31 mouse cellular contexts compared by ENCODE assay signal in genomic region chr4:149126115-149126509, GRCm38 (mm10). TPM values are rescaled to one million over a fixed set of nuclear protein-coding genes. Genes with fewer than 3 reads are reported as not detected.
DNase-seq lines count a peak whose midpoint lies in the region; ATAC-seq and TF ChIP-seq lines count a peak whose summit lies in the region.
"Had no signal": no experiment of that assay in that cellular context is flagged by ENCODE, and none has a peak within 500 bp of the region (broad histone marks: within the 10 kb centered on the region; RNA-seq: fewer than 3 reads in every experiment).

No protein-coding gene starts in this region.

- in situ Hi-C loops in ES-E14 (cut with MboI; ENCODE audit: low sequenced_read_pairs in 2 of 2, unreplicated experiment in 2 of 2), result no loop called here

- no peak overlapping the region for H3K4me2 ChIP-seq in kidney, embryonic 15.5 days
- H3K4me2 ChIP-seq in limb, embryonic 13.5 days (replicated peaks), result no peak overlapping the region
- H3K4me2 ChIP-seq: intestine, embryonic 15.5 days; liver, embryonic 12.5 days; lung, embryonic 15.5 days had no signal

- H3K4me3 ChIP-seq in kidney, embryonic 15.5 days (replicated peaks), result no peak overlapping the region
- H3K4me3 ChIP-seq in limb, embryonic 13.5 days, result no peak overlapping the region
- H3K4me3 ChIP-seq in limb, embryonic 10.5 days, result no peak overlapping the region
- H3K4me3 ChIP-seq in E14TG2a.4 (replicated peaks; ENCODE audit: low read length) (peak overlapping the region; percentile 26; the same call in 1 of the 2 replicates), ES-E14 (ENCODE audit: insufficient read depth in 1 of 2, low read depth in 1 of 2, low read length in 2 of 2, poor library complexity in 1 of 2, severe bottlenecking in 1 of 2) (no peak overlapping the region)
- H3K4me3 ChIP-seq: intestine, embryonic 15.5 days; left cerebral cortex, adult 2 months; liver, embryonic 12.5 days; lung, embryonic 15.5 days; megakaryocyte, embryonic 14.5 days had no signal

- H3K9ac ChIP-seq in kidney, embryonic 15.5 days, result no peak overlapping the region
- H3K9ac ChIP-seq in limb, embryonic 13.5 days, result no peak overlapping the region
- peak overlapping the region; percentile 9; the same call in 1 of the 2 replicates for H3K9ac ChIP-seq in ES-E14 (ENCODE audit: insufficient read depth, low read depth, low read length, poor library complexity, severe bottlenecking)
- H3K9ac ChIP-seq: intestine, embryonic 15.5 days; liver, embryonic 12.5 days; lung, embryonic 15.5 days had no signal

- peaks cover 44% of the 10 kb centered on the region for H3K36me3 ChIP-seq in kidney, embryonic 15.5 days
- H3K36me3 ChIP-seq in limb, embryonic 13.5 days, result peaks cover 39% of the 10 kb centered on the region
- peaks cover 57% of the 10 kb centered on the region for H3K36me3 ChIP-seq in limb, embryonic 10.5 days
- H3K36me3 ChIP-seq in E14TG2a.4 (ENCODE audit: insufficient read depth, low read length), result peaks cover 48% of the 10 kb centered on the region
- H3K36me3 ChIP-seq in ES-E14 (ENCODE audit: control insufficient read depth, insufficient read depth, low read length, poor library complexity, severe bottlenecking), result peaks cover 27% of the 10 kb centered on the region

- peak overlapping the region; percentile 19; the same call in 1 of the 2 replicates for H3K27ac ChIP-seq in kidney, embryonic 15.5 days
- H3K27ac ChIP-seq in limb, embryonic 13.5 days, result peak overlapping the region; percentile 44; the same call in 1 of the 2 replicates
- H3K27ac ChIP-seq in limb, embryonic 10.5 days, result no peak overlapping the region
- H3K27ac ChIP-seq in ES-E14 (ENCODE audit: insufficient read depth, low read depth, low read length, poor library complexity, severe bottlenecking), result no peak overlapping the region
- H3K27ac ChIP-seq: hindbrain, postnatal 0 days; intestine, embryonic 15.5 days; left cerebral cortex, adult 2 months; lung, embryonic 15.5 days had no signal

- no peaks in the 10 kb centered on the region for H3K9me3 ChIP-seq in kidney, embryonic 15.5 days (replicated peaks)
- H3K9me3 ChIP-seq in limb, embryonic 13.5 days, result no peaks in the 10 kb centered on the region
- H3K9me3 ChIP-seq in limb, embryonic 10.5 days (replicated peaks), result no peaks in the 10 kb centered on the region
- no peaks in the 10 kb centered on the region for H3K9me3 ChIP-seq in E14TG2a.4 (ENCODE audit: low read length)
- H3K9me3 ChIP-seq in ES-E14 (ENCODE audit: control insufficient read depth, insufficient read depth, low read depth, low read length), result no peaks in the 10 kb centered on the region
- H3K9me3 ChIP-seq: G1E; intestine, embryonic 15.5 days; liver, embryonic 12.5 days; lung, embryonic 15.5 days; megakaryocyte, embryonic 14.5 days had no signal

- no peak for DNase-seq in kidney, postnatal 14 days
- DNase-seq in limb, embryonic 10.5 days (ENCODE audit: low spot score), result no peak
- no peak for DNase-seq in ES-E14 (ENCODE audit: low read depth, low spot score)
- DNase-seq: adrenal gland, adult 8-10 months; B cell, adult 2 months; cerebellum, adult 8-10 months; cerebellum, postnatal 25 days; gastrocnemius, postnatal 14 days; heart, postnatal 14 days; lung, postnatal 4 days; midbrain, embryonic 14.5 days; retina, postnatal 1 day; right cerebral cortex, postnatal 14 days; thymus, postnatal 4 days had no signal

- TF ChIP-seq CTCF in E14TG2a.4 (conservative IDR thresholded peaks at IDR 0.05; ENCODE audit: low read length), result no peak

- peaks cover 12% of the 10 kb centered on the region for H3K4me1 ChIP-seq in kidney, embryonic 15.5 days
- H3K4me1 ChIP-seq in limb, embryonic 13.5 days, result no peaks in the 10 kb centered on the region
- H3K4me1 ChIP-seq in limb, embryonic 10.5 days, result no peaks in the 10 kb centered on the region
- peaks cover 80% of the 10 kb centered on the region for H3K4me1 ChIP-seq in E14TG2a.4 (replicated peaks; ENCODE audit: low read depth, low read length)
- peaks cover 4 to 25% of the 10 kb centered on the region in 2 experiments; a peak in 2 of 4 replicates for H3K4me1 ChIP-seq in ES-E14 (ENCODE audit: control insufficient read depth in 2 of 2, insufficient read depth in 2 of 2, low read length in 2 of 2, poor library complexity in 1 of 2)

- ATAC-seq in kidney, embryonic 15.5 days (replicated peaks; ENCODE audit: low FRiP score), result peak; percentile 61; the same call in 1 of the 2 replicates
- no peak for ATAC-seq in limb, embryonic 13.5 days (ENCODE audit: low FRiP score, low read depth)
- ATAC-seq: forebrain, embryonic 14.5 days; hindbrain, postnatal 0 days; intestine, embryonic 15.5 days; liver, embryonic 12.5 days had no signal

- H3K27me3 ChIP-seq in kidney, embryonic 15.5 days, result no peaks in the 10 kb centered on the region
- no peaks in the 10 kb centered on the region for H3K27me3 ChIP-seq in limb, embryonic 13.5 days
- no peaks in the 10 kb centered on the region for H3K27me3 ChIP-seq in limb, embryonic 10.5 days (ENCODE audit: low read depth, poor library complexity, severe bottlenecking)
- H3K27me3 ChIP-seq in E14TG2a.4 (ENCODE audit: insufficient read depth, low read length), result no peaks in the 10 kb centered on the region
- H3K27me3 ChIP-seq: intestine, embryonic 15.5 days; liver, embryonic 12.5 days; lung, embryonic 15.5 days; megakaryocyte, embryonic 14.5 days had no signal

- 48% methylated on average over 6 of the region's 6 CpGs for WGBS in kidney, embryonic 15.5 days
- WGBS in limb, embryonic 13.5 days, result 54% methylated on average over 6 of the region's 6 CpGs
- 73% methylated on average over 6 of the region's 6 CpGs for WGBS in limb, embryonic 10.5 days

TF ChIP-seq in ES-E14, 5 proteins besides CTCF, POLR2A, EP300 and RAD21:
- TF ChIP-seq MAFK (IDR thresholded peaks at IDR 0.05; ENCODE audit: insufficient read depth, low read depth, low read length), result no peak

RNA-seq across cellular contexts. Expression of gene Cort, which starts 0.5 kb away (rescaled TPM):
- polyA plus RNA-seq in kidney, embryonic 15.5 days (2015; fragmentation: Nextera tagmentation; extraction: Ambion mirVana), result 0.32 TPM in 1 of 2 replicates, not detected in the other
- polyA plus RNA-seq in limb, embryonic 13.5 days (2015; fragmentation: Nextera tagmentation; extraction: Ambion mirVana), result 0.31 TPM in 1 of 2 replicates, not detected in the other
- 0.23 and 0.24 TPM in 2 replicates for polyA plus RNA-seq in limb, embryonic 10.5 days (2016; fragmentation: Nextera tagmentation; extraction: Ambion mirVana)
- total RNA-seq in ES-E14 (2012; rRNA removed), result 1.7 and 1.9 TPM in 2 replicates
- total RNA-seq: granulocyte monocyte progenitor cell, adult 5-6 weeks; monocyte, adult 5-6 weeks had no signal
- polyA plus RNA-seq: embryonic facial prominence, embryonic 11.5 days; intestine, embryonic 15.5 days; liver, embryonic 12.5 days; midbrain, embryonic 14.5 days; small intestine, adult 2 months; testis, adult 2 months; thymus, postnatal 0 days had no signal

RNA-seq across cellular contexts. Expression of gene Cenps, which starts 11.3 kb away (rescaled TPM):
- 36.0 and 40.6 TPM in 2 replicates for polyA plus RNA-seq in kidney, embryonic 15.5 days (2015; fragmentation: Nextera tagmentation; extraction: Ambion mirVana)
- 31.0 and 33.0 TPM in 2 replicates for polyA plus RNA-seq in limb, embryonic 13.5 days (2015; fragmentation: Nextera tagmentation; extraction: Ambion mirVana)
- polyA plus RNA-seq in limb, embryonic 10.5 days (2016; fragmentation: Nextera tagmentation; extraction: Ambion mirVana), result 56.2 and 59.6 TPM in 2 replicates
- 15.2 and 15.9 TPM in 2 replicates for total RNA-seq in ES-E14 (2012; rRNA removed)

RNA-seq across cellular contexts. Expression of gene Dffa, which starts 22.2 kb away (rescaled TPM):
- 33.2 and 36.2 TPM in 2 replicates for polyA plus RNA-seq in kidney, embryonic 15.5 days (2015; fragmentation: Nextera tagmentation; extraction: Ambion mirVana)
- 31.7 and 33.8 TPM in 2 replicates for polyA plus RNA-seq in limb, embryonic 13.5 days (2015; fragmentation: Nextera tagmentation; extraction: Ambion mirVana)
- polyA plus RNA-seq in limb, embryonic 10.5 days (2016; fragmentation: Nextera tagmentation; extraction: Ambion mirVana), result 30.6 and 33.8 TPM in 2 replicates
- total RNA-seq in ES-E14 (2012; rRNA removed), result 10.3 and 15.2 TPM in 2 replicates

RNA-seq across cellular contexts. Expression of gene Pex14, which starts 26.4 kb away (rescaled TPM):
- 52.3 and 61.1 TPM in 2 replicates for polyA plus RNA-seq in kidney, embryonic 15.5 days (2015; fragmentation: Nextera tagmentation; extraction: Ambion mirVana)
- polyA plus RNA-seq in limb, embryonic 13.5 days (2015; fragmentation: Nextera tagmentation; extraction: Ambion mirVana), result 51.1 and 54.3 TPM in 2 replicates
- polyA plus RNA-seq in limb, embryonic 10.5 days (2016; fragmentation: Nextera tagmentation; extraction: Ambion mirVana), result 65.0 and 66.1 TPM in 2 replicates
- 80.3 and 126 TPM in 2 replicates for total RNA-seq in ES-E14 (2012; rRNA removed)

RNA-seq across cellular contexts. Expression of gene Pgd, which starts 40.5 kb away (rescaled TPM):
- polyA plus RNA-seq in kidney, embryonic 15.5 days (2015; fragmentation: Nextera tagmentation; extraction: Ambion mirVana), result 124 and 129 TPM in 2 replicates
- polyA plus RNA-seq in limb, embryonic 13.5 days (2015; fragmentation: Nextera tagmentation; extraction: Ambion mirVana), result 113 and 116 TPM in 2 replicates
- 159 and 173 TPM in 2 replicates for polyA plus RNA-seq in limb, embryonic 10.5 days (2016; fragmentation: Nextera tagmentation; extraction: Ambion mirVana)
- 62.7 and 63.7 TPM in 2 replicates for total RNA-seq in ES-E14 (2012; rRNA removed)

Comparison
In these comparisons a context has a peak if more than half of its experiments do, and no peak if none do; other contexts are left out.
1. H3K27ac ChIP-seq: peak in kidney, embryonic 15.5 days (single experiment) and limb, embryonic 13.5 days (single experiment); none in limb, embryonic 10.5 days (single experiment) and ES-E14 (single experiment).